Mouse (Mus musculus): Measurements from ENCODE around the gene Akap2.

- TF ChIP-seq POLR2A (IDR thresholded peaks at IDR 0.05; ENCODE audit: extremely low read depth, insufficient read depth, low read length) (no peak), CTCF (IDR thresholded peaks at IDR 0.05; ENCODE audit: extremely low read depth, insufficient read depth, low read length) (no peak)
Measured at GRCm38 (mm10) chr4:57813576-57813945, 96.1 kb downstream of the Akap2 start.

All from cortical plate, adult 2 months (tissue).